Mouse (Mus musculus) embryonic fibroblast, embryonic 13.5 days (primary cell): ENCODE results near the gene Fam124a.

Experiments used
- CTCF ChIP-seq: IDR thresholded peaks from 2 replicates; pipeline ENCODE4 v1.5.1; 2011; ENCODE audit warnings: mild to moderate bottlenecking, control low read depth, low read length, moderate library complexity, borderline replicate concordance; ENCODE audit not compliant: insufficient read depth
- POLR2A ChIP-seq: IDR thresholded peaks from 2 replicates; pipeline ENCODE4 v1.6.1; 2011; ENCODE audit warnings: low read depth, mild to moderate bottlenecking, control low read depth, low read length, moderate library complexity

DNA sequence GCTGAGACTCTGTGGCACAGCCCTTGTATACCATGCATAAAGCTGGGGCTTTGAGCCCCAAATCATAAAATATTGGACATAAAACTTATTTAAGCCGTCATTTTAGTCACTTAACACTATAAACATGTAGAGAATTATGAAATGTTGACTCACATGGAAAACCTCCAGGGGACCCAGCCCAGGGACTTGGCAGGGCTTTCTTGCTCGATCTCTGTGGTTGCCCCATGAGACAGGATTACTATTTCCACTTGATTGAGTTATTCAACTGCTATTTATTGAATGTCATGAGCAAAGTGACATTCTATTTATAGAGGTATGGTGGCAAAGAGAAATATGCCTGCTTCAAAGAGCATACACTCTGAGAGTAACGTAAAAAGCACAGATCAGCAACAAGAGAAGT lies 46.2 kb upstream of the Fam124a start:
- TF ChIP-seq CTCF (no peak), POLR2A (no peak)
